Mouse (Mus musculus) myocyte (in vitro differentiated cells): ENCODE results near the gene Pdzd8. TPM values are rescaled to one million over a fixed set of nuclear protein-coding genes. Genes with fewer than 3 reads are reported as not detected.

Experiments used
- H3K27me3 ChIP-seq: one replicate; pipeline ENCODE4 v1.6.1; 2011; ENCODE audit not compliant: control insufficient read depth, insufficient read depth, insufficient read length
- H3K36me3 ChIP-seq: one replicate; pipeline ENCODE4 v1.6.1; 2011; ENCODE audit not compliant: control insufficient read depth, insufficient read depth
- H3K4me2 ChIP-seq: one replicate; pipeline ENCODE4 v1.6.1; 2011; ENCODE audit warnings: low read depth, control low read depth
- H3K4me3 ChIP-seq: one replicate; pipeline ENCODE4 v1.5.1; 2011; ENCODE audit warnings: mild to moderate bottlenecking, control low read depth, moderate library complexity
- H3K79me2 ChIP-seq: one replicate; pipeline ENCODE4 v1.6.1; 2011; ENCODE audit not compliant: control insufficient read depth, insufficient read depth
- H3ac ChIP-seq: one replicate; pipeline ENCODE4 v1.6.1; 2011; ENCODE audit not compliant: control insufficient read depth, insufficient read length
- CEBPB ChIP-seq: IDR thresholded peaks from 2 replicates; pipeline ENCODE4 v1.6.1; 2011; ENCODE audit warnings: mild to moderate bottlenecking, moderate library complexity; ENCODE audit not compliant: poor library complexity, insufficient read depth, severe bottlenecking
- E2F4 ChIP-seq: IDR thresholded peaks from one replicate; pipeline ENCODE4 v1.6.1; 2011; ENCODE audit warnings: mild to moderate bottlenecking, control low read depth, moderate library complexity; ENCODE audit not compliant: insufficient read depth
- MAX ChIP-seq: IDR thresholded peaks from one replicate; pipeline ENCODE4 v1.6.1; 2011; ENCODE audit warnings: low read depth, mild to moderate bottlenecking, control low read depth
- MYOD1 ChIP-seq, 3 experiments: IDR thresholded peaks; one replicate each; pipeline ENCODE4 v1.6.1; 2011; ENCODE audit warnings: control low read depth in 2 of 3, low read depth in 2 of 3, mild to moderate bottlenecking in 2 of 3, moderate library complexity in 1 of 3; ENCODE audit not compliant: insufficient read length in 2 of 3, control insufficient read depth in 1 of 3
- MYOG ChIP-seq, 3 experiments: IDR thresholded peaks; one replicate each; pipeline ENCODE4 v1.6.1; 2011; ENCODE audit warnings: control low read depth in 2 of 3, low read depth in 2 of 3, mild to moderate bottlenecking in 2 of 3; ENCODE audit not compliant: insufficient read length in 2 of 3, control insufficient read depth in 1 of 3, insufficient read depth in 1 of 3
- POLR2A ChIP-seq: IDR thresholded peaks from one replicate; pipeline ENCODE4 v1.6.1; 2011; ENCODE audit warnings: low read depth, mild to moderate bottlenecking, control low read depth, moderate library complexity; ENCODE audit not compliant: insufficient read length
- POLR2AphosphoS2 ChIP-seq: IDR thresholded peaks from one replicate; pipeline ENCODE4 v1.6.1; 2011; ENCODE audit warnings: low read depth, control low read depth; ENCODE audit not compliant: insufficient read length
- SRF ChIP-seq: IDR thresholded peaks from one replicate; pipeline ENCODE4 v1.6.1; 2011; ENCODE audit warnings: low read depth; ENCODE audit not compliant: control insufficient read depth, insufficient read length
- TCF12 ChIP-seq: IDR thresholded peaks from one replicate; pipeline ENCODE4 v1.6.1; 2011; ENCODE audit warnings: mild to moderate bottlenecking, control low read depth; ENCODE audit not compliant: poor library complexity, insufficient read depth, severe bottlenecking
- TCF3 ChIP-seq: IDR thresholded peaks from one replicate; pipeline ENCODE4 v1.6.1; 2011; ENCODE audit warnings: low read depth, control low read depth; ENCODE audit not compliant: insufficient read length
- USF1 ChIP-seq: IDR thresholded peaks from one replicate; pipeline ENCODE4 v1.6.1; 2011; ENCODE audit warnings: low read depth, mild to moderate bottlenecking, control low read depth, moderate library complexity
- polyA plus RNA-seq: library from polyadenylated mRNA; unstranded; fragments of >200 nt; fragmentation: generic; extraction: Trizol; gene quantifications from one replicate; pipeline ENCODE4 v1.2.1, GENCODE M21; 2012; ENCODE audit warnings: missing spikeins

Pdzd8 gene
- 12.2 TPM for polyA plus RNA-seq

DNA sequence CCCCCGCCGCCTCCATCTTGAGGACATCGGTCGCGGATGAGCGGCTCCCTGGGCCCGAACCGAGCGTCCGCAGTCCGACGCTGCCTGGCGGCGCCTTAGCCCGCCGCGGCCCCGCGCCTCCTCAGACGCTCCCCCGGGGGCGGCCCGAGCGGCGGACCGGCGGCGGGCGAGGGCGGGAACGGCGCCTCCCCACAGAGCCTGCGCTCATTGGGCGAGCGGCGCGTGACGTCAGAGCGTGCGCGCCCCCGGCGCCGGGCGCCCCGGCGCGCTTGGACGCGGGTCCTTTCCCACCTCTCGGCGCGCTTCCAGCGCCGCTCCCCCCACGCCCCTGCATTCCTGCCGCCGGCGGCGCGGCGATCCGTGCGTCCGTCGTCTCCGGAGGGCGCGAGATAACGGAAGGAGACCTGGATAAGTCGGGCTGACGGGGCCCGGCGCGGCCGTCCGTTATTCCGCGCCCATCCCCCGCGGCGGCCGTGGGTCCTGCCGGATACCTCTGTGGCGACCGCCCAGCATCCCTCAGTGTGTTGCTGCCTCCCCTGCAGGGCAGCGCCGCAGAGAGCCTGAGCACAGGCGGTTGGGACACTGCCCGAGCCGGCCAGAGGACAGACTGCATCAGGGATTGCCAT, at the start of gene Pdzd8:
Gene Pdzd8, minus strand, starts transcription at position 123 of the 626 bp plus-strand sequence.
- H3K79me2 ChIP-seq: peaks cover 43% of the 10 kb centered on the region
- H3ac ChIP-seq: peak within 1 kb of the TSS; percentile 91
- TF ChIP-seq POLR2AphosphoS2: peak; percentile 63
- TF ChIP-seq MYOG (IDR thresholded peaks at IDR 0.05; ENCODE audit: control insufficient read depth in 1 of 3, insufficient read depth in 1 of 3, insufficient read length in 2 of 3, low read depth in 2 of 3): no peak
- TF ChIP-seq TCF12: no peak
- TF ChIP-seq MYOD1 (IDR thresholded peaks at IDR 0.05; ENCODE audit: control insufficient read depth in 1 of 3, insufficient read length in 2 of 3, low read depth in 2 of 3): no peak
- TF ChIP-seq MAX: no peak
- TF ChIP-seq SRF: no peak
- TF ChIP-seq POLR2A: peak; percentile 84
- TF ChIP-seq CEBPB: no peak
- no peak for TF ChIP-seq TCF3
- peak; percentile 24 for TF ChIP-seq E2F4
- TF ChIP-seq USF1: no peak
- no peaks in the 10 kb centered on the region for H3K36me3 ChIP-seq
- H3K4me3 ChIP-seq: peak within 1 kb of the TSS; percentile 97
- peaks cover 1% of the 10 kb centered on the region for H3K27me3 ChIP-seq
- H3K4me2 ChIP-seq: peak within 1 kb of the TSS; percentile 87

DNA sequence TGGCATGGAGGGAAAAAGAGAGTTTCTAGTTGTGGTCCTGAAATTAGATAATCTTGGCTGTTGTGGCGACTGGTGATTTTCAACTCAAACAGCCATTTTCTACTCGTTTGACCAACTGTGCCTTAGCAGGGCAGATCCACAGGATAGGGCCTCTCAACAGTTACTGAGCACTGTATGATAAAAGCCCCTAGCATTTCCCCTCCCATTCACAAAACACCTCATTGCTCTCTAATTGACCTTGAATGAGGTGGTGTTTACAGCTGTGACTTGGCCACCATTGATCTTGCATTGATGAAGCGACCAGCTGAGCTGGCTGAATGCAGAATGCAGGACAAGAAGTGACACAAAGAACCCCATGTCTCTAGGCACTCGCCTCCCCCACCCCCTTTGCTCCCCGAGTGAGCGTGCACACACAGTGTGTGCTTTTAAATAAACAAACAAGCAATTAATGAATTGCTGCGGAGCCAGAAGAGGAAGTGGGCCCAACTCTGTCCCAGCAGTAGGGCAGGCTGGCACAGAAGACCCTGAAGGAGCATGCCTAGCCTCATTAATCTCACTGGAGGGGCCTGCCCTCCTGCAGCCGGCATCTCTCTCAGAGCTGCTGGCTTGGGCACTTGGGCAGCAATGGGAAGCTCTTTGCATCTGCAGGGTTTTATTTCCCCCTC, 48.3 kb upstream of the Pdzd8 start:
- no peak overlapping the region for H3K4me2 ChIP-seq
- H3K27me3 ChIP-seq: peaks cover 28% of the 10 kb centered on the region
- no peak overlapping the region for H3K4me3 ChIP-seq
- no peaks in the 10 kb centered on the region for H3K36me3 ChIP-seq
- H3K79me2 ChIP-seq: no peaks in the 10 kb centered on the region
- no peak overlapping the region for H3ac ChIP-seq
- TF ChIP-seq TCF3: no peak
- TF ChIP-seq MYOD1 (IDR thresholded peaks at IDR 0.05; ENCODE audit: control insufficient read depth in 1 of 3, insufficient read length in 2 of 3, low read depth in 2 of 3): no peak
- no peak for TF ChIP-seq TCF12
- TF ChIP-seq MYOG (IDR thresholded peaks at IDR 0.05; ENCODE audit: control insufficient read depth in 1 of 3, insufficient read depth in 1 of 3, insufficient read length in 2 of 3, low read depth in 2 of 3): no peak
- TF ChIP-seq E2F4: no peak
- TF ChIP-seq SRF: no peak
- TF ChIP-seq POLR2AphosphoS2: no peak
- TF ChIP-seq POLR2A: no peak

DNA sequence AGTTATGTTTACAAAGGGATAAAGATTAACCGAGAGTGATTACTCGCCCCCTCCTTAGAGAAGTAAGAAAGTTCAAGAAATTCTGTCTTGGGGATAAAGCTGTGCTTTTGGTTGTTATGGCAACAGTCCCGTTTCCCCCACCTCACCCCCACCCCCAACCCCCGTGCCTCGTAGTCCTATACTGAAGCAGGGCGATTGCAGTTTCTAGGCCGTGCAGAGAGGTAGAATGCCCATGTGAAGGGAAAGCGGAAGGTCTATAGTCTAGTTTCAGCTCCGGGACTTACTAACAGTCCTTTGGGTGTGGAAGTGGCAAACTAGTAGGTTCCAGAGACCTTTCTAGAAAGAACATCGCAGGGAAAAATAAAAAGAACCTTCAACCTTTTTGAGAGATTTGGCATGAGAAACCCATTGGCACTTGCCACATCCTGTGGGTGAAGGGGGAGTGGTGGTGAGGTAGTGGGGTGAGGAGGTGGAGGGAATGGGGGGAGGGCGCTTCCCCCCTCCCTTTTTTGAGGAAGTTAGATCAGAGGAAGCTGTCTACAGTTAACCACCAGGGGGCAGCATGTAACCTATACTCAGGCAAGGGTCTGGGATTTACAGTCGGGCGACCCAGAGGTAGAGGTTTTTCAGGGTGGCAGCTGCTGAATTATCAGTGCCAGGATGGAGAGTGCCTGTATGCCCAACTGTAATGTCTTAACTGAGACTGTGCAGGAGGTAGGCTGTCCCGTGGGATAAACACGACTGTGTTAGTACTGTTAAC, 43.4 kb upstream of the Pdzd8 start:
- no peak overlapping the region for H3K4me3 ChIP-seq

DNA sequence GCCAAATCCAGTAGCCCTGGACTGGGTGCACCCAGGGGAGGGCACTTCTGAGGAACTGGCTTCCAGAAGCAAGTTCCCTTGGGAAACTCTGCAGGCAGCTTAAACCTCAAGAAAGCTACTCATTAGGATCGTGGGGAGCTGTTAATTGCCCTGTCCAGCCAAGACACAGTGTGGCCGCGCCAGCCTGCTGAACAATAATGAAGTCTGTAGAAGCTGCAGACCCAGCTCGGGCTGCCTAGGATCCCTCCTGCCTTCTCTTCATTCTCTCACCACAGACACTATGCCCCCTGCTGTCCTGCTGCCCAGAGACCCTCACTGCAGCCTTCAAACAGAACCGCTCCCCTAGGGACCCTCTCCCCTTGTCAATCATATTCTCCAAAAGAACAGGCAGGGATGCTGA, 42.8 kb upstream of the Pdzd8 start:
- Histone ChIP-seq H3K79me2 (no peaks in the 10 kb centered on the region), H3K36me3 (no peaks in the 10 kb centered on the region), H3K4me2 (no peak overlapping the region), H3K4me3 (no peak overlapping the region), H3ac (no peak overlapping the region), H3K27me3 (no peaks in the 10 kb centered on the region)
- TF ChIP-seq USF1 (no peak), MAX (no peak), POLR2AphosphoS2 (no peak), POLR2A (no peak), MYOD1 (IDR thresholded peaks at IDR 0.05; ENCODE audit: control insufficient read depth in 1 of 3, insufficient read length in 2 of 3, low read depth in 2 of 3) (no peak), TCF3 (no peak), CEBPB (no peak), E2F4 (no peak), SRF (no peak)

More for the DNA sequence above, 43.4 kb upstream of the Pdzd8 start:
- Histone ChIP-seq H3K36me3 (no peaks in the 10 kb centered on the region), H3ac (no peak overlapping the region), H3K79me2 (no peaks in the 10 kb centered on the region), H3K27me3 (peaks cover 2% of the 10 kb centered on the region), H3K4me2 (no peak overlapping the region)
- TF ChIP-seq MAX (no peak), POLR2AphosphoS2 (no peak), MYOG (IDR thresholded peaks at IDR 0.05; ENCODE audit: control insufficient read depth in 1 of 3, insufficient read depth in 1 of 3, insufficient read length in 2 of 3, low read depth in 2 of 3) (no peak), CEBPB (no peak), POLR2A (no peak), TCF3 (no peak), MYOD1 (IDR thresholded peaks at IDR 0.05; ENCODE audit: control insufficient read depth in 1 of 3, insufficient read length in 2 of 3, low read depth in 2 of 3) (no peak), TCF12 (no peak)
